Mouse (Mus musculus) liver, postnatal 0 days (tissue): ENCODE measurements around the gene Rai1.

Experiments used
- CTCF ChIP-seq: sonication (generic); IDR thresholded peaks from 2 replicates; pipeline ENCODE4 v1.5.1; 2016; ENCODE audit warnings: antibody characterized with exemption, low read depth
- EP300 ChIP-seq: IDR thresholded peaks from 2 replicates; pipeline ENCODE4 v1.6.1; 2016; ENCODE audit warnings: antibody characterized with exemption, low read depth, mild to moderate bottlenecking

- no peak for TF ChIP-seq CTCF
- TF ChIP-seq EP300 = no peak
These were observed 39.5 kb upstream of the Rai1 start for GRCm38 (mm10) chr11:60065267-60065666.
